Mouse (Mus musculus) gastrocnemius, adult 2 months (tissue): ENCODE measurements at regions not wholly inside any gene's neighbourhood (a gene's known extent, or its start where the extent isn't known, plus 50 kb on each side); places are given as distances from the start of the nearest gene placed in this dataset. TPM values are rescaled to one million over a fixed set of nuclear protein-coding genes. Genes with fewer than 3 reads are reported as not detected.

ENCODE experiments used
- DNase-seq: peaks from one replicate; pipeline ENCODE4 v3.0.0; 2022
- H3K27ac ChIP-seq: fragments of 200-600 bp; 2 replicates; pipeline ENCODE4 v1.8.1; 2022; ENCODE audit warnings: mild to moderate bottlenecking
- H3K4me3 ChIP-seq: fragments of 200-600 bp; 2 replicates; pipeline ENCODE4 v1.8.1; 2022; ENCODE audit warnings: mild to moderate bottlenecking, moderate library complexity
- CTCF ChIP-seq: fragments of 200-600 bp; IDR thresholded peaks from 2 replicates; pipeline ENCODE4 v1.8.1; 2022; ENCODE audit warnings: antibody characterized with exemption, mild to moderate bottlenecking, moderate library complexity
- intact Hi-C: fragments of 180-260 bp; cut with DNase I; formaldehyde crosslinking; loops from one replicate; pipeline ENCODE4 v1.15.1; 2025
- microRNA-seq: library from miRNA; unstranded; fragments of <30 nt; microRNA quantifications from one replicate; pipeline ENCODE4 v1.2.0, GENCODE M21; 2021

- intact Hi-C loops = no loop called here
- no peak for TF ChIP-seq CTCF
- no peak overlapping the region for H3K4me3 ChIP-seq
- no peak overlapping the region for H3K27ac ChIP-seq
- no peak for DNase-seq
Measured at GRCm38 (mm10) chr2:16959432-16959831, 603.3 kb downstream of the Plxdc2 start.

GRCm38 (mm10) chr2:16977380-16977779 is 621.3 kb downstream of the Plxdc2 start:
- H3K27ac ChIP-seq = no peak overlapping the region
- intact Hi-C loops = no loop called here
- TF ChIP-seq CTCF = no peak
- H3K4me3 ChIP-seq = no peak overlapping the region
- DNase-seq = no peak

- no peak for DNase-seq
- no peak overlapping the region for H3K27ac ChIP-seq
- intact Hi-C loops = no loop called here
- TF ChIP-seq CTCF = no peak
- no peak overlapping the region for H3K4me3 ChIP-seq
Measured at GRCm38 (mm10) chr2:16982823-16983222, 626.7 kb downstream of the Plxdc2 start.

- no peak overlapping the region for H3K27ac ChIP-seq
- DNase-seq = no peak
- H3K4me3 ChIP-seq = no peak overlapping the region
- no peak for TF ChIP-seq CTCF
- intact Hi-C loops = no loop called here
Measured at GRCm38 (mm10) chr2:16983583-16984221, 627.6 kb downstream of the Plxdc2 start.

Small RNA genes in the stretch of these regions (microRNA-seq; reads per million reads assigned to microRNA genes)
- not detected for gene Gm24933
